Mouse (Mus musculus) bone marrow, adult 2 months (tissue): ENCODE data around the gene Dicer1. TPM values are rescaled to one million over a fixed set of nuclear protein-coding genes. Genes with fewer than 3 reads are reported as not detected.

ENCODE experiments used
- H3K27ac ChIP-seq: fragments of 200-500 bp; 2 replicates; pipeline ENCODE4 v1.5.1; 2012; ENCODE audit warnings: low read depth, mild to moderate bottlenecking, control low read depth, inconsistent platforms, low read length; ENCODE audit not compliant: control insufficient read depth, poor library complexity, insufficient read depth
- H3K4me1 ChIP-seq: fragments of 200-500 bp; 2 replicates; pipeline ENCODE4 v1.6.1; 2011; ENCODE audit warnings: low read length; ENCODE audit not compliant: control insufficient read depth, insufficient read depth
- H3K4me3 ChIP-seq: fragments of 200-500 bp; replicated peaks from 2 replicates; pipeline ENCODE3; 2011; ENCODE audit warnings: mild to moderate bottlenecking, low read depth, low read length, control low read depth; ENCODE audit not compliant: control insufficient read depth
- CTCF ChIP-seq: fragments of 200-500 bp; IDR thresholded peaks from 2 replicates; pipeline ENCODE4 v1.5.1; 2011; ENCODE audit warnings: low read length, control low read depth; ENCODE audit not compliant: control insufficient read depth, insufficient read depth
- POLR2A ChIP-seq: fragments of 200-500 bp; IDR thresholded peaks from 2 replicates; pipeline ENCODE4 v1.6.1; 2011; ENCODE audit warnings: low read depth, mild to moderate bottlenecking, control low read depth, low read length, borderline replicate concordance; ENCODE audit not compliant: control insufficient read depth
- WGBS: fragments of 180-500 bp; shearing (Covaris S2); methylation state at CpG from one replicate; pipeline ENCODE4 v1.1.7; 2018; 5-methylcytosine and 5-hydroxymethylcytosine counted together
- polyA plus RNA-seq: library from polyadenylated mRNA; stranded (reverse); fragments of >200 nt; gene quantifications from 2 replicates; pipeline ENCODE4 v1.2.4, GENCODE M21; 2011; ENCODE audit warnings: low replicate concordance; ENCODE audit not compliant: missing spikeins, insufficient read depth, insufficient read length

Gene Dicer1
- polyA plus RNA-seq, 1 experiment = 17.2 TPM

- H3K4me1 ChIP-seq = no peaks in the 10 kb centered on the region
- TF ChIP-seq POLR2A (no peak), CTCF (no peak)
- H3K27ac ChIP-seq = no peak overlapping the region
- H3K4me3 ChIP-seq = no peak overlapping the region
- WGBS = 60% methylated on average over 6 of the region's 6 CpGs
Measured at GRCm38 (mm10) chr12:104652021-104652420, 99.7 kb downstream of the Dicer1 start.

GRCm38 (mm10) chr12:104651269-104651668, 100.5 kb downstream of the Dicer1 start:
- Histone ChIP-seq H3K4me1 (no peaks in the 10 kb centered on the region), H3K4me3 (no peak overlapping the region), H3K27ac (no peak overlapping the region)
- 75% methylated on average over 6 of the region's 6 CpGs for WGBS
- TF ChIP-seq POLR2A (no peak), CTCF (no peak)

DNA sequence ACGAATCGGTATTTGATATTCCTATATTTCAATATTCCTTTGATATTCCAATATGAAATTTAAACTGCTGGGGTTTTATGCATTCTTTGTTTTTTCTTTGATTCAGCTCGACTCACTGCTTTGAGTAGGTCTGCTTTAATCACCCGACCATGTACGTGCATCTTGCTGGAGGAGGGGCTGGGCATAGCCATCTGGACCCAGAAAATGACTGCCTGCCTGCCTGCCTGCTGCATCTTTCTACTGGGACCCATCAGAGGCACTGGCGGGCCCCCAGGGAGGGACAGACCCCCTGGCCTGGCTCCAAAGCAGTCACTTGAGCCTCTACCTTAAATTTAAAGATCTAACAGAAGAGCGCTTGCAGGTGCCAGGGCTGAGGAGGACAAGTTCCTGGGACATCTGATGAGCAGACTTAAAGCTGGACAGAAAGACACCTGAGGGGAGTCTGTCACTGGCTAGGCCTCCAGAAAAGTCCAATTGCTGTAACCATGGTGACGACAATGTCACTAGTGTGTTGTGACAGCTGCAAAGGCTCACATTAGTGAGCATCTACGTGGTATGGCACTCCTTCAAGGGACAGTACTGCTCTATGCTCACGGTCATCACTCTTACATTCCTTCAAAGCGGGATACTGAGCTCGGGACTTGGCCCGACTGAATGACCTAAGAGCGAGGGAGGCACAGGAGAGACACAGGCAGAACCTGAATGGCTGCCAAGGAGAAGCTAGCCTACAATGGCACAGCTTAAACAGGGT, 101.1 kb downstream of the Dicer1 start:
- Histone ChIP-seq H3K4me1 (peaks cover 1% of the 10 kb centered on the region), H3K4me3 (no peak overlapping the region), H3K27ac (no peak overlapping the region)
- no peak for TF ChIP-seq CTCF
- TF ChIP-seq POLR2A = no peak
- 74% methylated on average over 14 of the region's 14 CpGs for WGBS

DNA sequence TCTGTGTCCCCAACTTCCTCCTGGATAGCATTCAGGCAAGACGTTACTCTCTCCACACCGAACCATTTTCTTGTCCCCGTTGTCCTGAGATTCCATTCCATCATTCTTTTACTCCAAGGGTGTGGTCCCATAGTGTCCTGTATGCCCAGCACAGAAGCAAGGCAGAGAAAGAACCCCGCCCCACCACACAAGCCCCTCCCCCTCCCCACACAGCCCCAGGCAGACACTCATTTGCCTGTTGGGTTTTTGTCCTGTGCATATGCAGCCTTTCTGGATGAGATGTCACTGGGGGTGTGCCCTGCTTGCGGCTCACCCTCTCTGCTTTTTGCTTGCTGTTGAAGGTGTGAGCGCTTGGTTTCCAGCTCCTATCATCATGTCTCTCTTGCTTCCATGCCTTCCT, 103.4 kb downstream of the Dicer1 start:
- no peak overlapping the region for H3K4me3 ChIP-seq
- TF ChIP-seq CTCF = no peak
- TF ChIP-seq POLR2A = no peak
- no peak overlapping the region for H3K27ac ChIP-seq
- H3K4me1 ChIP-seq = peaks cover 1% of the 10 kb centered on the region
- 80% methylated on average over 6 of the region's 6 CpGs for WGBS

- TF ChIP-seq POLR2A (no peak), CTCF (no peak)
- peaks cover 1% of the 10 kb centered on the region for H3K4me1 ChIP-seq
- no peak overlapping the region for H3K4me3 ChIP-seq
- no peak overlapping the region for H3K27ac ChIP-seq
- 57% methylated on average over 7 of the region's 7 CpGs for whole genome bisulfite sequencing
Measured at GRCm38 (mm10) chr12:104642337-104642736, 109.4 kb downstream of the Dicer1 start.

GRCm38 (mm10) chr12:104640934-104641333, 110.8 kb downstream of the Dicer1 start:
- WGBS = 86% methylated on average over 1 of the region's 1 CpGs

GRCm38 (mm10) chr12:104638156-104638555, 113.6 kb downstream of the Dicer1 start:
- TF ChIP-seq POLR2A (no peak), CTCF (no peak)
- 37% methylated on average over 8 of the region's 8 CpGs for WGBS

More at GRCm38 (mm10) chr12:104640934-104641333, 110.8 kb downstream of the Dicer1 start:
- Histone ChIP-seq H3K4me3 (no peak overlapping the region), H3K27ac (no peak overlapping the region), H3K4me1 (no peaks in the 10 kb centered on the region)
- TF ChIP-seq POLR2A (no peak), CTCF (no peak)

More at GRCm38 (mm10) chr12:104638156-104638555, 113.6 kb downstream of the Dicer1 start:
- Histone ChIP-seq H3K4me1 (no peaks in the 10 kb centered on the region), H3K4me3 (no peak overlapping the region), H3K27ac (no peak overlapping the region)

Other genes with a start within 250 kb of the Dicer1 start
- gene Clmn, start 113.1 kb upstream of the Dicer1 start, polyA plus RNA-seq = 1.1 TPM in 1 of 2 replicates, not detected in the other